Mouse (Mus musculus) kidney, embryonic 14.5 days (tissue): ENCODE data around the gene Gldc. TPM values are rescaled to one million over a fixed set of nuclear protein-coding genes. Genes with fewer than 3 reads are reported as not detected.

Experiments used
- ATAC-seq: fragments of 200-750 bp; cut with Nextera tagmentation; 2 replicates; pipeline ENCODE4 v1.8.0; 2017; ENCODE audit warnings: moderate number of reproducible peaks, mild to moderate bottlenecking, moderate TSS enrichment, moderate library complexity; ENCODE audit not compliant: low FRiP score, low TSS enrichment
- H3K27ac ChIP-seq: fragments of 300-500 bp; sonication (generic); 2 replicates; pipeline ENCODE4 v1.5.1; 2014; ENCODE audit warnings: low read depth, mild to moderate bottlenecking, low read length, moderate library complexity, mixed read lengths
- H3K27me3 ChIP-seq: fragments of 300-500 bp; sonication (generic); 2 replicates; pipeline ENCODE4 v1.6.1; 2014; ENCODE audit warnings: mild to moderate bottlenecking, low read length; ENCODE audit not compliant: control insufficient read depth, insufficient read depth
- H3K36me3 ChIP-seq: fragments of 300-500 bp; sonication (generic); 2 replicates; pipeline ENCODE4 v1.6.1; 2014; ENCODE audit warnings: low read length, mixed read lengths; ENCODE audit not compliant: control insufficient read depth, insufficient read depth
- H3K4me1 ChIP-seq: fragments of 300-500 bp; sonication (generic); 2 replicates; pipeline ENCODE4 v1.6.1; 2014; ENCODE audit warnings: low read length, mixed read lengths; ENCODE audit not compliant: control insufficient read depth, insufficient read depth
- H3K4me2 ChIP-seq: fragments of 300-500 bp; sonication (generic); replicated peaks from 2 replicates; pipeline ENCODE4 v1.6.1; 2014; ENCODE audit warnings: low read depth, mild to moderate bottlenecking, low read length
- H3K4me3 ChIP-seq: fragments of 300-500 bp; sonication (generic); 2 replicates; pipeline ENCODE4 v1.5.1; 2014; ENCODE audit warnings: mild to moderate bottlenecking, low read length
- H3K9ac ChIP-seq: fragments of 300-500 bp; sonication (generic); 2 replicates; pipeline ENCODE4 v1.6.1; 2014; ENCODE audit warnings: low read depth, mild to moderate bottlenecking, low read length, moderate library complexity
- H3K9me3 ChIP-seq: fragments of 300-500 bp; sonication (generic); 2 replicates; pipeline ENCODE4 v1.6.1; 2016; ENCODE audit warnings: low read length; ENCODE audit not compliant: control insufficient read depth
- WGBS: fragments of 180-500 bp; shearing (Covaris S2); extraction: QIAGEN DNeasy Blood & Tissue Kit; methylation state at CpG from one replicate; pipeline ENCODE4 v1.1.7; 2014; 5-methylcytosine and 5-hydroxymethylcytosine counted together
- polyA plus RNA-seq: library from polyadenylated mRNA; unstranded; fragments of >200 nt; fragmentation: Nextera tagmentation; extraction: Ambion mirVana; gene quantifications from 2 replicates; pipeline ENCODE4 v1.2.1, GENCODE M21; 2014

The Gldc gene
- polyA plus RNA-seq, 1 experiment from 2014 or later, result 15.4 TPM

DNA sequence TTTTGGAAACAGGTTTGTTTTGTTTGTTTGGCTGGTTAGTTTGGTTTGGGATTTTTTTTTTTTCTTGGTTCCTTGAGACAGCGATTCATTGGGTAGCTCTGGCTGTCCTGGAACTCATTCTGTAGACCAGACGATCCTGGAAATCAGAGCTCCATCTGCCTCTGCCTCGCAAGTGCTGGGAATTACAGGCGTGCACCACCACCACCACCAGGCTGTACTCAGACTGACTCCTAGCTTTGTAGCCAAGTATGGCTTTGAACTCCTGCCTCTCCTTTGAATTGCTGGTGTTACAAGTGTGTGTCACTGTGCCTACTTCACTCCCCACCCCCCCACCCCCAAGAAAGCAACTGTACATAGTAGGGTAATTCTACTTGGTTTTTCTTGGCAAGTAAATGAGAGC lies 58.0 kb downstream of the Gldc start:
- 0 out of 2 replicates have a peak, but pooled peaks cover 3% of the 10 kb centered on the region for H3K4me1 ChIP-seq
- no peaks in the 10 kb centered on the region for H3K27me3 ChIP-seq
- no peaks in the 10 kb centered on the region for H3K36me3 ChIP-seq
- H3K4me2 ChIP-seq, result no peak overlapping the region
- 73% methylated on average over 4 of the region's 4 CpGs for WGBS
- H3K9me3 ChIP-seq, result no peaks in the 10 kb centered on the region
- ATAC-seq, result no peak
- no peak overlapping the region for H3K4me3 ChIP-seq
- H3K27ac ChIP-seq, result no peak overlapping the region
- no peak overlapping the region for H3K9ac ChIP-seq

DNA sequence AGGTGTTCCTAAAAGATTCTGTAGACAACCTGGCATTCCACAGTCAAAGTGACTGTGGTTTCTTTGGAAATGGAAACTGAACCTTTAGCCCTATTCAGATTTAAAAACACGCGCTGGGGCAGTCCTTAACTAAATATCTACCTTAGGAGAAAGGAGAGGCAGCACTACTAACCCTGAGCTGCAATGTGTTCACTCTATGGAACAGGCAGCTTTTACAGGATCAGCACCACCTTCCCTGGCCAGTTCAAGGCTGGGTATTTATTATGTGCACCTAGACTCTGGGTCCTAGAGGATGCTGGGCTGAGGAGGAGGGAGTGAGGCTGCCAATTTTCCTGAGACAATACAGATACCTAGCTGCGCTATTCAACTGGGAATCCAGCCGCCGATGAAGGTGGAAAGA lies 59.6 kb downstream of the Gldc start:
- no peaks in the 10 kb centered on the region for H3K9me3 ChIP-seq
- WGBS, result 86% methylated on average over 5 of the region's 5 CpGs
- no peak overlapping the region for H3K9ac ChIP-seq
- no peak overlapping the region for H3K4me2 ChIP-seq
- no peaks in the 10 kb centered on the region for H3K27me3 ChIP-seq
- no peak overlapping the region for H3K27ac ChIP-seq
- no peaks in the 10 kb centered on the region for H3K36me3 ChIP-seq
- ATAC-seq, result no peak
- H3K4me1 ChIP-seq, result 0 out of 2 replicates have a peak, but pooled peaks cover 3% of the 10 kb centered on the region
- H3K4me3 ChIP-seq, result no peak overlapping the region

DNA sequence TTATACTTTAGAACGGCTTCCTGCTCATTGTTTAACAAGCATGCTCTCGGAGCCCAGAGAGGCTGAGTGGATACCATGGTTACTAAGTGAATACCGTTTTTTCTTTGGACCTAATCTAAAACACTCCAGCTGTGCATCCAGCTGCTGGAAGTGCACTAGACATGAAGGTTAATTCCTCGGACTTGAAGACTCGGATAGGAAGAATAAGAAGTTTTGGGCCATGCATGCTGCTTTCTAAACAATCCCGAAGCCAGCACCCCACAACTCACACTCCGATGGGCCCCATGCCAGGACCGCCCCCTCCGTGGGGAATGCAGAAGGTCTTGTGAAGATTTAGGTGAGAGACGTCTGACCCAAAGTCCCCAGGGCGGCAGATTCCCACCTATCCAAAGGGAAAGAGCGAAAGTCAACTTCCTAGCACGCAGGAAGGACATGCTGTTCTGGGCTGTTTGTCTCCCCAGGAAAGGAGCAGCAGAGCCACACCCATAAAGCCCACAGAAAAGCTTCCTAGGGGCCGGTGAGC lies 60.2 kb downstream of the Gldc start:
- no peak overlapping the region for H3K27ac ChIP-seq
- WGBS, result 64% methylated on average over 14 of the region's 14 CpGs
- no peak overlapping the region for H3K9ac ChIP-seq
- H3K4me3 ChIP-seq, result no peak overlapping the region
- H3K4me2 ChIP-seq, result no peak overlapping the region
- 0 out of 2 replicates have a peak, but pooled peaks cover 3% of the 10 kb centered on the region for H3K4me1 ChIP-seq
- H3K36me3 ChIP-seq, result no peaks in the 10 kb centered on the region
- H3K9me3 ChIP-seq, result no peaks in the 10 kb centered on the region
- no peak for ATAC-seq
- H3K27me3 ChIP-seq, result no peaks in the 10 kb centered on the region

DNA sequence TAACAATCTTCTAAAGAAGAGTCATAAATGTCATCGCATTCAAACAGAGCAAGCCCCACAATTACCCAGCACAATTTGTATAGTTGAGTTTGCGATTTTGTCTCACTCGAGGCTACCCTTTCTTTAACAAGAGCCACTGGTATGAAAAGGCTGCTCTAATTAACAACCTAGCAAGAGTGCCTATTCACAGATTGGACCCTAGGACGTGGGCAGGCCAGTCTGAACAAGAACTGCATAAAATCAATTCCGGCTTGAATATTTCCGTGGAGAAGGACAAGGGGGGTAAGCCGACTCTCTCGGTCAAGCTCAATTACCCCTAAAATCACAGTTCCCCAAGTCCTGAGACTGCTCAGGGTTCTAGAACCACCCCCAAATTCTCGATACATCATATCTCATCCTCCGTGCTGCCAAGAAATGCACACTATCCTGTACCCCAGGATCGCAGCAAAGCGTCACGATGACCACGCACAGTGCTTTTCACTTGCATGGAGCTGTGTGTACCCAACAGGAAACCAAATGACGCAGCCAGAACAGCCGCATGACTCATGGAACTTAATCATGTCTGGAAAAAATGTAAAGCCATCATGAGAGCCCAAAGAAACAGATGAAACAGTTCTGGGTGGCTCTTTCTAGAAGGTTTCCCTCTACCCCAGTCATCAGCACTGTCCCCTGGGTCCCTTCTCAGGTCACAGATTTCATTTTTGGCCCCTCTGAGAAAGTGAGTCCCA lies 62.1 kb downstream of the Gldc start:
- no peaks in the 10 kb centered on the region for H3K27me3 ChIP-seq
- H3K27ac ChIP-seq, result no peak overlapping the region
- ATAC-seq, result no peak
- H3K4me1 ChIP-seq, result 0 out of 2 replicates have a peak, but pooled peaks cover 3% of the 10 kb centered on the region
- no peak overlapping the region for H3K4me3 ChIP-seq
- no peak overlapping the region for H3K9ac ChIP-seq
- 90% methylated on average over 16 of the region's 16 CpGs for WGBS
- H3K9me3 ChIP-seq, result no peaks in the 10 kb centered on the region
- no peaks in the 10 kb centered on the region for H3K36me3 ChIP-seq
- H3K4me2 ChIP-seq, result no peak overlapping the region

DNA sequence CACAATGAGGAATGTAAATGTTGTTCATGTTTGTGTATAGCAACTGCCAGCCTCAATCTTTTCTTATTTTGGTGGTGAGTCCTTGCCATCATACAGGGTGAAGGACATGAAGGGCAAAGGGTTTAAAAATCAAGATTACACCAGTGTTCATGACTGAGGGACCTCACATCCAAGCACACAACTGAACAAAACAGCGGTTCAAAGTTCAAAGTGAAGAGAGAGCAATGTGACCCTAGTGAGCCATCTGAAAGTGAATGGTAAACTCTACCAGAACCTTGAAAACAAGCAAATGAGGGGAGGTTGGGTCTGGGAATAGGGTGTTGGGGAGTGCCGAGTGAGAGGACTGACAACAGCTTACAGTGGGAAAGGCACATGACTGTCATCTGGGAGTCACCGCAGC lies 63.8 kb downstream of the Gldc start:
- Histone ChIP-seq H3K27ac (no peak overlapping the region), H3K9me3 (no peaks in the 10 kb centered on the region), H3K4me2 (no peak overlapping the region), H3K27me3 (no peaks in the 10 kb centered on the region), H3K9ac (no peak overlapping the region), H3K36me3 (no peaks in the 10 kb centered on the region), H3K4me3 (no peak overlapping the region), H3K4me1 (no peaks in the 10 kb centered on the region)
- WGBS, result 90% methylated on average over 3 of the region's 3 CpGs
- ATAC-seq, result no peak

DNA sequence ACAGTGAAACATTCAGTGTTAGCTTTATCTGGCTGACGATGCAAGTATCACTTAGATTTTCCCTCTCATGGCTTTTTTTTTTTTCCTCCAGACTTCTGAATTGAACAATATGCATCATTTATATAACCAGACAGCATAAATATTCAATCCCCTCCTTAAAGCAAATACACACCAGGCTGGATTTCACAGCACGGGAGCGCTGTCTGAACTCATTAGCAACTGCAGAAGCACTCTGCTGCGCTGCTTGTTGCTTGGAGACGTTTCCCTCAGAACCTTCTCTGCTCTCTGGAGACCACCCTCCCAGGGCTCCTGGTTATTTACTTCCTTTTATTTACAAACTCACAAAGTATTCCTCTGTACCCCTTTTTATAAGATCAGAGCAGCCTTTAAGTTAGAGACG lies 66.1 kb downstream of the Gldc start:
- WGBS, result 89% methylated on average over 6 of the region's 6 CpGs
- Histone ChIP-seq H3K27me3 (no peaks in the 10 kb centered on the region), H3K9me3 (no peaks in the 10 kb centered on the region), H3K36me3 (no peaks in the 10 kb centered on the region), H3K9ac (no peak overlapping the region), H3K4me3 (no peak overlapping the region), H3K27ac (no peak overlapping the region), H3K4me2 (no peak overlapping the region), H3K4me1 (no peaks in the 10 kb centered on the region)
- no peak for ATAC-seq

DNA sequence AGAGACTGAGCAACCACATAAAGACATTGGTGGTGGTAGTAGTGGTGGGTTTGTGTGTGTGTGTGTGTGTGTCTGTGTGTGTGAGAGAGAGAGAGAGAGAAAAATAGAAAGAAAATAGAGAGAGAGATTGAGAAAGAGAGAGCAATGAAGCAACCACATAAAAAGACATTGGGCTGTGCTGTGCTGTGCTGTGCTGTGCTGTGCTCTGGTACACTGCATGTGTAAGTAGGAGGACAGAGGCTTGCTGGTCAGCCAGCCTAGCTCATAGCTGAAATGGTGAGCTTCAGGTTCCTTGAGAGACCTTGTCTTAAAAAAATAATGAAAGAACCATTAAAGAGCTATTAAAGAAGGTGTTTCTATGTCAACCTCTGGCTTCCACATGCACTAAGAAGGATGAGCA lies 66.6 kb downstream of the Gldc start:
- Histone ChIP-seq H3K36me3 (no peaks in the 10 kb centered on the region), H3K27me3 (no peaks in the 10 kb centered on the region), H3K9ac (no peak overlapping the region), H3K4me1 (no peaks in the 10 kb centered on the region), H3K27ac (no peak overlapping the region), H3K9me3 (no peaks in the 10 kb centered on the region), H3K4me2 (no peak overlapping the region), H3K4me3 (no peak overlapping the region)
- no peak for ATAC-seq

DNA sequence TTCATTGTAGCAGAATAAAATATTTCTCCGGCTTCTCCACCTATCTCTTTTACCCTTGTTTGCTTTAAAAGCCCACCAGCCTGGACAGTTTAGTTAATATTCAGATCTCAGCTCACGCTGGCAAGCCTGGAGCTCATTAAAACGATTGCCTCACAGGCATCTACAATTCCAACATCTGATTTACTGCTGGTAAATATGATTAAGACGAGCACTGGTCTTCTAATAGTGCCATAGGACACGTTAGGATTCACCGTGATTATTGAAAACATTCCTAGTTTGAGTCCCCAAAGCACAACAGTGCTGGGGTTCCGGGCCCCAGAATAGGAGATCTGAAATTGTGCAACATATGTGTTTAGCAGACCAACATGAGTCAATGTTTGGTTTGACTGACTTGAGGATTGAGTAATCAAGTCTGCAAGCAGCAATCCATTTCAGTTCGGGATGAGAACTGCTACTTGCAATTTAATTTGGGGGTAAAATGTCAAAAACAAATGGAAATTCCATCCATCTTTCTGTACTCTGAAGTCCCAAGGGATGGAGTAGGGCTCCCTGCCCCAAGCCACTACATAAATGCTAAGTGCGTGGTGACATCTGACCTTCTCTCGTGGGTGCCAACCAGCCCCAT lies 67.9 kb downstream of the Gldc start:
- WGBS, result 80% methylated on average over 10 of the region's 10 CpGs
- H3K4me2 ChIP-seq, result no peak overlapping the region
- ATAC-seq, result no peak
- H3K36me3 ChIP-seq, result no peaks in the 10 kb centered on the region
- H3K27ac ChIP-seq, result no peak overlapping the region
- no peaks in the 10 kb centered on the region for H3K9me3 ChIP-seq
- H3K27me3 ChIP-seq, result no peaks in the 10 kb centered on the region
- H3K4me3 ChIP-seq, result no peak overlapping the region
- H3K9ac ChIP-seq, result no peak overlapping the region
- H3K4me1 ChIP-seq, result no peaks in the 10 kb centered on the region
